Mouse (Mus musculus) mouse trophoblast stem cell (cell line): ENCODE data around the gene Alkbh5.

Experiments
- in situ Hi-C, 2 experiments: fragments of 300-500 bp; cut with MseI, MboI; formaldehyde crosslinking; loops; 2 replicates in 1 of 2; 3 replicates in 1 of 2; pipeline ENCODE4 v1.15.1; 2025

Gene Alkbh5

GRCm38 (mm10) chr11:60536180-60536858, at the start of gene Alkbh5:
Gene Alkbh5, plus strand, starts transcription at chr11:60536381.
- in situ Hi-C loops = no loop called here

GRCm38 (mm10) chr11:60492726-60493125, 43.5 kb upstream of the Alkbh5 start:
- in situ Hi-C loops = no loop called here

- in situ Hi-C loops = no loop called here
Observed at GRCm38 (mm10) chr11:60495692-60496091, 40.5 kb upstream of the Alkbh5 start.

- in situ Hi-C loops = no loop called here
Observed at GRCm38 (mm10) chr11:60507281-60507680, 28.9 kb upstream of the Alkbh5 start.

GRCm38 (mm10) chr11:60508950-60509349, 27.2 kb upstream of the Alkbh5 start:
- in situ Hi-C loops = no loop called here

- in situ Hi-C loops = no loop called here
Observed at GRCm38 (mm10) chr11:60509500-60509899, 26.7 kb upstream of the Alkbh5 start.

- in situ Hi-C loops = no loop called here
Observed at GRCm38 (mm10) chr11:60511893-60512292, 24.3 kb upstream of the Alkbh5 start.

GRCm38 (mm10) chr11:60512520-60512919, 23.7 kb upstream of the Alkbh5 start:
- in situ Hi-C loops = no loop called here

- in situ Hi-C loops = no loop called here
Observed at GRCm38 (mm10) chr11:60514941-60515340, 21.2 kb upstream of the Alkbh5 start.

- in situ Hi-C loops = no loop called here
Observed at GRCm38 (mm10) chr11:60518305-60518704, 17.9 kb upstream of the Alkbh5 start.

- in situ Hi-C loops = no loop called here
Observed at GRCm38 (mm10) chr11:60522027-60522426, 14.2 kb upstream of the Alkbh5 start.

GRCm38 (mm10) chr11:60522661-60523365, 13.4 kb upstream of the Alkbh5 start:
- in situ Hi-C loops = no loop called here

GRCm38 (mm10) chr11:60526461-60526860, 9.7 kb upstream of the Alkbh5 start:
- in situ Hi-C loops = no loop called here

GRCm38 (mm10) chr11:60535676-60536075, 505 bp upstream of the Alkbh5 start:
- in situ Hi-C loops = no loop called here

GRCm38 (mm10) chr11:60536859-60537467, 782 bp downstream of the Alkbh5 start:
- in situ Hi-C loops = no loop called here

GRCm38 (mm10) chr11:60537468-60538347, 1.5 kb downstream of the Alkbh5 start:
- in situ Hi-C loops = no loop called here

GRCm38 (mm10) chr11:60538371-60539281, 2.4 kb downstream of the Alkbh5 start:
- in situ Hi-C loops = no loop called here

GRCm38 (mm10) chr11:60539540-60539939, 3.4 kb downstream of the Alkbh5 start:
- in situ Hi-C loops = no loop called here

GRCm38 (mm10) chr11:60540002-60540610, 3.9 kb downstream of the Alkbh5 start:
- in situ Hi-C loops = loop anchor here in 1 of 2 experiments (10.0 kb wide), 1 partner anchor 175 kb away; no protein-coding TSS in a partner anchor

GRCm38 (mm10) chr11:60540761-60541160, 4.6 kb downstream of the Alkbh5 start:
- in situ Hi-C loops = loop anchor here in 1 of 2 experiments (10.0 kb wide), 1 partner anchor 174 kb away; no protein-coding TSS in a partner anchor
